Mouse (Mus musculus): ENCODE data around the gene 5730455P16Rik. TPM values are rescaled to one million over a fixed set of nuclear protein-coding genes. Genes with fewer than 3 reads are reported as not detected.

5730455P16Rik gene
- 56.6 TPM for polyA plus RNA-seq (2014; fragmentation: Illumina TruSeq; extraction: RNeasy Lipid Tissue Mini Kit (QIAGEN cat#74804); ENCODE audit: low read depth, low replicate concordance)

DNA sequence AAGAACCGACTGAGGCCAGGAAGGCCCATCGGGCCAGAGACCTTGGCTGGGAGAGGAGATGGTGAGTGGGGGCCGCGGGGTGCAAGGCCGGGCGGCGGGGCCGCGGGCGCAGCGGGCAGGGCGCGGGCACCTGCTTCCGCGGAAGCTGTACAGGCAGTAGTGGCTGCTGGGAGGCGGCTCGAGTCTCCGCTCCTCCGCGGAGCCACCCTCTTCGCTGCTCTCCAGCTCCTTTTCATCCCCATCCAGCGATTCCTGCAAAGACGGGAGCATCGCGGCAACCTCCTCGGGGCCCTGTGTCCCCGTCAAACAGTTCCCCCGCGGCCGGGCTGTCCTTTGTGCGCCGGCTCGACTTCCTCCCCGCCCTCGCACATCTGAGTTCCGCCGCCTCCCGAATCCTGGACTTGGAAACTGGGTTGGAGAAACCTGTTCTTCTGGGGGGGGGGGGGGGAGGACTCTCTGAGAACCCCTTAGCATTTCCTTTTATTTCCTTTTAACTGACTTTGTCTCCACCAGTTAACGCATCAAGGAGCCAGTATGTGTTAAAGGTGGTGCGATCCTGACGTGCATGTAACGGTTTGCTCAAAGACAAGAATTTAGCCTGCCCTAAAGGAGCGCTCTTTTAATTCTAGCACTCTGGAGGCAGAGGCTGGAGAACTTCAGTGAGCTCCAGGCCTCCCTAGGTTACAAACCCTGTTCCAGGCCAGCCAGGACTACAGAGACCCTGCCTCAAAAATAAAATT lies at the start of gene 5730455P16Rik:
5730455P16Rik (minus strand) TSS at position 323 of the 740 bp plus-strand sequence.

GRCm38 (mm10) chr11:80383019-80383625 lies 5.3 kb upstream of the 5730455P16Rik start, which contains the start of gene Zfp207:
Gene Zfp207, plus strand, starts transcription at chr11:80383279.

Other genes with a start within 250 kb of the 5730455P16Rik start
- 26.4 TPM for gene Tefm, start 235.9 kb downstream of the 5730455P16Rik start, polyA plus RNA-seq (2014; fragmentation: Illumina TruSeq; extraction: RNeasy Lipid Tissue Mini Kit (QIAGEN cat#74804); ENCODE audit: low read depth, low replicate concordance)
- 2.2 TPM for gene Adap2, start 223.9 kb downstream of the 5730455P16Rik start, polyA plus RNA-seq (2014; fragmentation: Illumina TruSeq; extraction: RNeasy Lipid Tissue Mini Kit (QIAGEN cat#74804); ENCODE audit: low read depth, low replicate concordance)
- 8.2 TPM for gene Rnf135, start 194.2 kb downstream of the 5730455P16Rik start, polyA plus RNA-seq (2014; fragmentation: Illumina TruSeq; extraction: RNeasy Lipid Tissue Mini Kit (QIAGEN cat#74804); ENCODE audit: low read depth, low replicate concordance)
- gene Rhot1, start 169.0 kb downstream of the 5730455P16Rik start, polyA plus RNA-seq (2014; fragmentation: Illumina TruSeq; extraction: RNeasy Lipid Tissue Mini Kit (QIAGEN cat#74804); ENCODE audit: low read depth, low replicate concordance), result 181 TPM
- gene Rhbdl3, start 77.1 kb downstream of the 5730455P16Rik start, polyA plus RNA-seq (2014; fragmentation: Illumina TruSeq; extraction: RNeasy Lipid Tissue Mini Kit (QIAGEN cat#74804); ENCODE audit: low read depth, low replicate concordance), result 2.1 TPM
- gene Zfp207, start 5.2 kb upstream of the 5730455P16Rik start, polyA plus RNA-seq (2014; fragmentation: Illumina TruSeq; extraction: RNeasy Lipid Tissue Mini Kit (QIAGEN cat#74804); ENCODE audit: low read depth, low replicate concordance), result 321 TPM
- gene Psmd11, start 50.6 kb upstream of the 5730455P16Rik start, polyA plus RNA-seq (2014; fragmentation: Illumina TruSeq; extraction: RNeasy Lipid Tissue Mini Kit (QIAGEN cat#74804); ENCODE audit: low read depth, low replicate concordance), result 130 TPM
- 1.2 TPM for gene Cdk5r1, start 99.0 kb upstream of the 5730455P16Rik start, polyA plus RNA-seq (2014; fragmentation: Illumina TruSeq; extraction: RNeasy Lipid Tissue Mini Kit (QIAGEN cat#74804); ENCODE audit: low read depth, low replicate concordance)